Comparison of ENCODE assay signal across 9 mouse cellular contexts in genomic region chr12:29953999-29954398, GRCm38 (mm10). TPM values are rescaled to one million over a fixed set of nuclear protein-coding genes. Genes with fewer than 3 reads are reported as not detected.
A peak's percentile ranks its signal among the peaks of the same experiment; 100 is the strongest.
DNase-seq lines count a peak whose midpoint lies in the region; ATAC-seq lines count a peak whose summit lies in the region.
"Had no signal": no experiment of that assay in that cellular context is flagged by ENCODE, and none has a peak within 500 bp of the region (broad histone marks: within the 10 kb centered on the region; RNA-seq: fewer than 3 reads in every experiment).

No protein-coding gene starts in this region.

- peak overlapping the region; percentile 62 for H3K27ac ChIP-seq in heart, embryonic 11.5 days (ENCODE audit: low read depth, low read length)
- H3K27ac ChIP-seq in midbrain, embryonic 12.5 days (replicated peaks) = peak overlapping the region; percentile 36

- no peak overlapping the region for H3K9ac ChIP-seq in heart, embryonic 11.5 days (ENCODE audit: low read depth, low read length)
- no peak overlapping the region for H3K9ac ChIP-seq in midbrain, embryonic 12.5 days (replicated peaks)

- no peaks in the 10 kb centered on the region for H3K36me3 ChIP-seq in heart, embryonic 11.5 days (ENCODE audit: control insufficient read depth, insufficient read depth, low read length)
- peaks cover 10% of the 10 kb centered on the region for H3K36me3 ChIP-seq in midbrain, embryonic 12.5 days

- 42% methylated on average over 11 of the region's 11 CpGs for WGBS in heart, embryonic 11.5 days (ENCODE audit: insufficient replicate concordance)
- WGBS in midbrain, embryonic 12.5 days = 66% methylated on average over 11 of the region's 11 CpGs

- H3K27me3 ChIP-seq in heart, embryonic 11.5 days (ENCODE audit: control insufficient read depth, insufficient read depth, low read length) = no peaks in the 10 kb centered on the region
- H3K27me3 ChIP-seq in midbrain, embryonic 12.5 days = no peaks in the 10 kb centered on the region

- peak; percentile 38 for DNase-seq in gastrocnemius, postnatal 25 days
- DNase-seq in gastrocnemius, postnatal 4 days (ENCODE audit: low spot score in 2 of 2) = no peak
- peak; percentile 34 for DNase-seq in MN1 (ENCODE audit: low spot score)
- DNase-seq in frontal cortex, postnatal 10 days (ENCODE audit: low spot score in 2 of 2) = no peak
- DNase-seq in layer of hippocampus, postnatal 10 days (ENCODE audit: low spot score in 2 of 2) = no peak
- DNase-seq in cerebellum, adult 9-11 months = no peak
- DNase-seq: adrenal gland, postnatal 25 days had no signal

- no peak for ATAC-seq in heart, embryonic 11.5 days (replicated peaks; ENCODE audit: insufficient number of reproducible peaks, low FRiP score, low TSS enrichment)
- ATAC-seq in midbrain, embryonic 12.5 days (ENCODE audit: low FRiP score, low read depth) = no peak; the same call in 1 of the 2 replicates

- H3K9me3 ChIP-seq in heart, embryonic 11.5 days (replicated peaks; ENCODE audit: control insufficient read depth, low read length) = no peaks in the 10 kb centered on the region
- no peaks in the 10 kb centered on the region for H3K9me3 ChIP-seq in midbrain, embryonic 12.5 days

- H3K4me1 ChIP-seq in heart, embryonic 11.5 days (ENCODE audit: control insufficient read depth, insufficient read depth, low read length) = peaks cover 46% of the 10 kb centered on the region
- peaks cover 45% of the 10 kb centered on the region for H3K4me1 ChIP-seq in midbrain, embryonic 12.5 days

- H3K4me3 ChIP-seq in heart, embryonic 11.5 days (ENCODE audit: low read depth, low read length) = no peak overlapping the region
- no peak overlapping the region for H3K4me3 ChIP-seq in midbrain, embryonic 12.5 days

- no peak overlapping the region for H3K4me2 ChIP-seq in heart, embryonic 11.5 days
- H3K4me2 ChIP-seq in midbrain, embryonic 12.5 days (replicated peaks) = no peak overlapping the region

RNA-seq across cellular contexts. Expression of gene Pxdn, which starts 16.6 kb away (rescaled TPM):
- 10 to 100 TPM; 12.1 to 23.8 TPM for total RNA-seq in gastrocnemius, postnatal 25 days (2021)
- total RNA-seq in gastrocnemius, postnatal 4 days (2021) = 100 to 1,000 TPM; 150 to 160 TPM
- polyA plus RNA-seq in heart, embryonic 11.5 days (2014; fragmentation: Nextera tagmentation; extraction: Ambion mirVana) = 83.7 and 115 TPM in 2 replicates
- polyA plus RNA-seq in midbrain, embryonic 12.5 days (2016; fragmentation: Nextera tagmentation; extraction: Ambion mirVana) = 75.4 and 83.6 TPM in 2 replicates
- 10 to 100 TPM; 76.4 to 81.6 TPM for total RNA-seq in layer of hippocampus, postnatal 10 days (2021)

Comparison
In these comparisons a context has a peak if more than half of its experiments do, and no peak if none do; other contexts are left out.
1. DNase-seq: peak in gastrocnemius, postnatal 25 days (single experiment) and MN1 (single experiment); none in gastrocnemius, postnatal 4 days (0 of 2), frontal cortex, postnatal 10 days (0 of 2), layer of hippocampus, postnatal 10 days (0 of 2) and cerebellum, adult 9-11 months (single experiment).